Mouse (Mus musculus): ENCODE measurements around the gene E430018J23Rik. TPM values are rescaled to one million over a fixed set of nuclear protein-coding genes. Genes with fewer than 3 reads are reported as not detected.
"Not testable (repeated sequence)": the region's sequence is repeated elsewhere in the genome, so short reads cannot be mapped to it uniquely, and the experiment has no call there.

Gene E430018J23Rik
- total RNA-seq, 2 experiments from 2014 or later: 3.8 to 4.0 TPM

GRCm38 (mm10) chr7:127345092-127345491 is 48.3 kb downstream of the E430018J23Rik start:
- no peak for DNase-seq
- intact Hi-C loops (cut with DNase I): loop anchor here (5.0 to 10.0 kb wide), 2 partner anchors 83 to 550 kb away; partner anchors contain the start of genes Dctpp1, Fam57b and Ppp4c

GRCm38 (mm10) chr7:127344371-127344770 is 49.1 kb downstream of the E430018J23Rik start:
- intact Hi-C loops (cut with DNase I): loop anchor here (10.0 kb wide), 1 partner anchor 550 kb away; the partner anchor contains the start of genes Fam57b and Ppp4c
- DNase-seq: no peak

DNA sequence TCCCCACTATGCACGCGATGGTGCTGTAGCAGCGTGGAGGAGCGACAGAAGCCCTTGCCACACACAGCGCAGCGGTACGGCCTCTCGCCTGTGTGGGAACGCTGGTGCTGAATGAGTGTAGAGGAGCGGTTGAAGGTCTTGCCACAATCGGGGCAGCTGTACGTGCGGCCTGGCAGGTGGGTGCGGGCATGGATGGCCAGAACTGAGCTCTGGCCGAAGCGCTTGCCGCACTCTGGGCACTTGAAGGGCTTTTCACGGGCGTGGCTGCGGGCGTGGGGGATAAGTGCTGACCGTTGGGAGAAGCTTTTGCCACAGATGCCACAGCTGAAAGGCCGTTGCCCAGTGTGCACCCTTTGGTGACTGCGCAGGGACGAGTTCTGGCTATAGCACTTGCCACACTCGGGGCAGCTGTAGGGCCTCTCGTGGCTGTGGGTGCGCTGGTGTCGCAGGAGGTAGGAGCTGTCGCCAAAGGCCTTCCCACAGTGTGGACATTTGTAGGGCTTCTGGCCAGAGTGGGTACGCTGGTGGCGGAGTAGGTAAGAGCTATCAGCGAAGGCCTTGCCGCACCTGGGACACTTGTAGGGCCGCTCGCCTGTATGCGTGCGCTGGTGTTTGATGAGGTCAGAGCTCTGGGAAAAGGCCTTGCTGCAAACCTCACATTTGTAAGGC is 49.9 kb downstream of the E430018J23Rik start:
- intact Hi-C loops (cut with DNase I): loop anchor here (10.0 kb wide), 1 partner anchor 549 kb away; the partner anchor contains the start of genes Fam57b and Ppp4c
- no peak for DNase-seq

DNA sequence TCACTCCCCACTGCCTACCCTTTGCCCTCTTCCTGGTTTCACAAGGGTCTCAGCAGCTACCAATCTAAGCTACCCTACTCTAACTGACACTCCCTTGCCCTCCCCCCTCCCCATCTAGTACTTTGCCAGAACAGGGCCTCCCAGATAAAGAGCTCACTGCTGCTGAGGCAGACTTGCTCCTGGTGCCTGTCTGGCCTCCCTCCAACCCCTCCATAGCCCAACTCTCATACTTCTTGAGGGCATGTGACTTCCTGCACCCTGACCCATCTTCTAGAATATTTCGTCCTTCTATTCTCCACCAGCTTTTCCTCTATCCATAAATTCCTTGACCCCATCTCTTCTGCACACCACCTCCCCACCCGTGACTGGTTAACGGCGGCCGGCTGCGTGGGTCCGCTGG is 50.5 kb downstream of the E430018J23Rik start:
- intact Hi-C loops (cut with DNase I): loop anchor here (10.0 kb wide), 1 partner anchor 548 kb away; the partner anchor contains the start of genes Fam57b and Ppp4c
- no peak for DNase-seq

DNA sequence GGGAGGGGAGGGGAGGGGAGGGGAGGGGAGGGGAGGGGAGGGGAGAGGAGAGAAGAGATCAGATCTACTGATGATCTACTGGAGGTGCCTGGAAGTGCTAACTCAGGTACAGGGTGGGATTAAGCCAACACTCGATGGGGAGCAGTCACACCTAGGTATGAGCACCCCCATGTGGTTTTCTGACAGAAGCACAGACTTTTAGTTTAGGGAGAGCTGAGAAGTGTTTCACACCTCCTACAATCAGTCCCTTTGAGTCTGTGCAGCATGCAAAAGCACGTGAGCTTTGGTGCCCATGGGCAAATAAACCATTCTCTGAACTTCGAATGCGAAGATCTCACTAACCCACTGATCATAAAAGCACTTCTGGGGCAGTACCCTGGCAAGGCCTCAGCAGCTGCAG is 51.1 kb downstream of the E430018J23Rik start:
- intact Hi-C loops (cut with DNase I): loop anchor here (10.0 kb wide), 1 partner anchor 548 kb away; the partner anchor contains the start of genes Fam57b and Ppp4c
- DNase-seq: no peak

DNA sequence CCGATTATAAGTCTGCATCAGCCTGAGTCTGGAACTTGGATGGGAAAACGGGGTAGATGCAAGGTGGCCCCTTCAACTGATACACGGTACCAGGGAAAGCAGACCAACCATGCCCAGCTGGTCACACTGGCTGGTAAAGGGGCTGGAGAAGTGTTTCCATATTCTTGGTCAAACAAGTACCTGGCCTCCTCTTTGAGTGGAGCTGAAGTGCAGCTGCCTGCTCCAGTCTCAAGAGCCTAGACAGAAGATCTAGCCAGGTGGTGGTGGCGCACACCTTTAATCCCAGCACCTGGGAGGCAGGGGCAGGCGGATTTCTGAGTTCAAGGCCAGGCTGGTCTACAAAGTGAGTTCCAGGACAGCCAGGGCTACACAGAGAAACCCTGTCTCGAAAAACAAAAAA is 51.6 kb downstream of the E430018J23Rik start:
- intact Hi-C loops (cut with DNase I): loop anchor here (10.0 kb wide), 1 partner anchor 547 kb away; the partner anchor contains the start of genes Fam57b and Ppp4c

DNA sequence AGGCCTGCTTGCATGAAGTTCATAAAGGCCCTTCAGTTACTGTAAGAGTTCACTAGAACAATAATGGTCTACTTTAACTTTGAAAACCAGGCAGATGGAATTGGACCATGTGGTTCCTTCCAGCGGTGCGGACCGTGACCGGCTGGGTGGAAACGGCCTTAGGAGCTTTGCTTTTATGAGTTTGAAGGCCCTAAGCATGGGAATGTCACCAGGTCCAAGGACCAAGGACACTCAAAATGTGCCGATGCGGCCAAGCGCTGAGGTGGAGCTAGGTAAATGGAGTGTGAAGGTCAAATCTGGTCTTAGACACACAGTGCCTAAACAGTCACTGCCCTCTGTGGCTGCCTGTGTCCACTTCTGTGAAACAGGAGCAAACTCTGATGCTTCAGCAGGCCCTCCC is 52.1 kb downstream of the E430018J23Rik start:
- DNase-seq: no peak
- intact Hi-C loops (cut with DNase I): loop anchor here (10.0 kb wide), 1 partner anchor 547 kb away; the partner anchor contains the start of genes Fam57b and Ppp4c

More for the DNA sequence above, 51.6 kb downstream of the E430018J23Rik start:
- DNase-seq: not testable (repeated sequence)

Other genes with a start within 250 kb of the E430018J23Rik start
- gene Cd2bp2, start 197.6 kb downstream of the E430018J23Rik start, total RNA-seq (2021): 10 to 100 TPM; 38.0 to 43.7 TPM
- gene Tbc1d10b, start 185.2 kb downstream of the E430018J23Rik start, total RNA-seq (2021): 10 to 100 TPM; 29.2 to 30.5 TPM
- 1 to 10 TPM; 1.1 to 4.2 TPM for gene Mylpf, start 184.7 kb downstream of the E430018J23Rik start, total RNA-seq (2021)
- gene Zfp553, start 160.6 kb downstream of the E430018J23Rik start, total RNA-seq (2021): 1 to 10 TPM; 6.9 to 7.0 TPM
- 10 to 100 TPM in 1 of 2 experiments, 1 to 10 TPM in 1; 7.5 to 18.8 TPM for gene Sept1, start 160.5 kb downstream of the E430018J23Rik start, total RNA-seq (2021)
- gene Zfp771, start 149.4 kb downstream of the E430018J23Rik start, total RNA-seq (2021): 10 to 100 TPM; 17.8 to 21.3 TPM
- 10 to 100 TPM; 38.4 to 46.7 TPM for gene Dctpp1, start 132.9 kb downstream of the E430018J23Rik start, total RNA-seq (2021)
- 10 to 100 TPM; 29.3 to 30.2 TPM for gene Sephs2, start 119.6 kb downstream of the E430018J23Rik start, total RNA-seq (2021)
- gene Itgal, start 97.4 kb downstream of the E430018J23Rik start, total RNA-seq (2021): 1 to 10 TPM; 2.0 to 5.7 TPM
- 10 to 100 TPM; 39.1 to 39.9 TPM for gene Zfp768, start 48.0 kb downstream of the E430018J23Rik start, total RNA-seq (2021)
- 1 to 10 TPM; 4.6 to 5.8 TPM for gene Zfp747, start 17.6 kb downstream of the E430018J23Rik start, total RNA-seq (2021)
- gene 9130019O22Rik, start 6.5 kb downstream of the E430018J23Rik start, total RNA-seq (2021): 1 to 10 TPM; 2.4 to 3.3 TPM
- 1 to 10 TPM; 3.4 to 4.1 TPM for gene Zfp764, start 13.2 kb upstream of the E430018J23Rik start, total RNA-seq (2021)
- gene Zfp688, start 28.4 kb upstream of the E430018J23Rik start, total RNA-seq (2021): 1 to 10 TPM; 3.2 to 3.4 TPM
- 1 to 10 TPM; 1.4 to 1.6 TPM for gene Zfp689, start 55.5 kb upstream of the E430018J23Rik start, total RNA-seq (2021)
- 10 to 100 TPM; 25.9 to 29.4 TPM for gene Prr14, start 66.0 kb upstream of the E430018J23Rik start, total RNA-seq (2021)
- 10 to 100 TPM; 38.4 to 43.1 TPM for gene Fbrs, start 85.6 kb upstream of the E430018J23Rik start, total RNA-seq (2021)
- gene Srcap, start 118.4 kb upstream of the E430018J23Rik start, total RNA-seq (2021): 10 to 100 TPM; 63.6 to 69.2 TPM
- gene Gm42715, start 126.0 kb upstream of the E430018J23Rik start, total RNA-seq (2021): 10 to 100 TPM; 13.5 to 13.9 TPM
- gene Tmem265, start 167.8 kb upstream of the E430018J23Rik start, total RNA-seq (2021): not detected
- 10 to 100 TPM; 19.2 to 20.2 TPM for gene Phkg2, start 179.7 kb upstream of the E430018J23Rik start, total RNA-seq (2021)
- gene Ccdc189, start 195.0 kb upstream of the E430018J23Rik start, total RNA-seq (2021): 10 to 100 TPM in 1 of 2 experiments, 1 to 10 TPM in 1; 8.8 to 12.6 TPM
- gene Rnf40, start 195.1 kb upstream of the E430018J23Rik start, total RNA-seq (2021): 10 to 100 TPM; 46.5 to 53.9 TPM
- gene Zfp629, start 222.2 kb upstream of the E430018J23Rik start, total RNA-seq (2021): 10 to 100 TPM; 28.8 to 29.1 TPM